Mouse (Mus musculus): Measurements from ENCODE around the gene Ubxn7.

- no peak for TF ChIP-seq POLR2AphosphoS2 (IDR thresholded peaks at IDR 0.05; ENCODE audit: insufficient read length, low read depth)
- TF ChIP-seq POLR2A (IDR thresholded peaks at IDR 0.05; ENCODE audit: insufficient read length, low read depth) = no peak
- TF ChIP-seq MYOG (IDR thresholded peaks at IDR 0.05; ENCODE audit: control insufficient read depth in 1 of 3, insufficient read depth in 1 of 3, insufficient read length in 2 of 3, low read depth in 2 of 3) = no peak
- no peak for TF ChIP-seq REST (IDR thresholded peaks at IDR 0.05; ENCODE audit: insufficient read depth, insufficient read length)
- no peak for TF ChIP-seq MYOD1 (IDR thresholded peaks at IDR 0.05; ENCODE audit: control insufficient read depth in 1 of 3, insufficient read length in 2 of 3, low read depth in 2 of 3)
- no peak for TF ChIP-seq TCF12 (IDR thresholded peaks at IDR 0.05; ENCODE audit: insufficient read depth, poor library complexity, severe bottlenecking)
Observed at GRCm38 (mm10) chr16:32396541-32396835, 64.4 kb downstream of the Ubxn7 start.
